Mouse (Mus musculus) kidney, adult 2 months (tissue): ENCODE results near the gene Cd302. TPM values are rescaled to one million over a fixed set of nuclear protein-coding genes. Genes with fewer than 3 reads are reported as not detected.

Experiments used
- DNase-seq: peaks from one replicate; pipeline ENCODE4 v3.0.0; 2021
- H3K27ac ChIP-seq: fragments of 200-500 bp; 2 replicates; pipeline ENCODE4 v1.5.1; 2012; ENCODE audit warnings: low read depth, low read length, control low read depth, inconsistent platforms; ENCODE audit not compliant: insufficient read depth
- H3K27me3 ChIP-seq: fragments of 200-500 bp; replicated peaks from 2 replicates; pipeline ENCODE4 v1.6.1; 2012; ENCODE audit warnings: mild to moderate bottlenecking, moderate library complexity, low read length, inconsistent platforms; ENCODE audit not compliant: control insufficient read depth, insufficient read depth
- H3K36me3 ChIP-seq: fragments of 200-500 bp; 2 replicates; pipeline ENCODE4 v1.6.1; 2012; ENCODE audit warnings: mild to moderate bottlenecking, moderate library complexity, low read length, inconsistent platforms; ENCODE audit not compliant: control insufficient read depth, insufficient read depth
- H3K4me1 ChIP-seq: fragments of 200-500 bp; 2 replicates; pipeline ENCODE4 v1.6.1; 2011; ENCODE audit warnings: low read length; ENCODE audit not compliant: control insufficient read depth, insufficient read depth
- H3K4me3 ChIP-seq: fragments of 200-500 bp; 2 replicates; pipeline ENCODE4 v1.5.1; 2011; ENCODE audit warnings: mild to moderate bottlenecking, low read depth, low read length, control low read depth; ENCODE audit not compliant: insufficient read depth
- CTCF ChIP-seq: fragments of 200-500 bp; conservative IDR thresholded peaks from 2 replicates; pipeline ENCODE4 v1.5.1; 2011; ENCODE audit warnings: low read depth, mild to moderate bottlenecking, control low read depth, low read length, moderate library complexity, mixed read lengths; ENCODE audit not compliant: insufficient read depth, insufficient read length
- POLR2A ChIP-seq: fragments of 200-500 bp; IDR thresholded peaks from one replicate; pipeline ENCODE4 v1.6.1; 2011; ENCODE audit warnings: low read depth, low read length, control low read depth
- WGBS: fragments of 180-500 bp; shearing (Covaris S2); methylation state at CpG from one replicate; pipeline ENCODE4 v1.1.7; 2018; 5-methylcytosine and 5-hydroxymethylcytosine counted together
- polyA plus RNA-seq: library from polyadenylated mRNA; depleted of rRNA; stranded (reverse); fragments of >200 nt; gene quantifications from 2 replicates; pipeline ENCODE4 v1.2.3, GENCODE M21; 2012; rRNA removed

Gene Cd302
- polyA plus RNA-seq, result 37.3 and 47.4 TPM in 2 replicates

DNA sequence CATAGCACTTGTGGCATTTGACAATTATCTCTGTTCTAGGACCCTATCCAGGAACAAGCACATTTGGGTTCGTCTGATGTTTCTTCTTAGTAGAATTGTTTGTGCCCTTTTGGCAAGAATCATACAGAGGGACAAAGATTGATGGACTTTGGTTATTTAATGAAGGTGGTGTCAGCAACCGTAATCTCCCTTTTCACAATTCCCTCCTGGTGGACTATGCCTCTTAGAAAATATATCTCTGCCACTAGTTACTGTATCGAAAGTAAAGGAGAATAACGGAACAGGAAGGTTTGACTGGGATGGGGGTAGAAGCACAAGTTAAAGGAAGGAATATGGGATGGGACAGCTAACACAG lies at the start of gene Cd302:
TSS of gene Cd302 (minus strand) at position 22 of the 355 bp plus-strand sequence.
- Histone ChIP-seq H3K36me3 (no peaks in the 10 kb centered on the region), H3K4me1 (no peaks in the 10 kb centered on the region; the same call in 1 of the 2 replicates), H3K27me3 (no peaks in the 10 kb centered on the region), H3K27ac (peak within 1 kb of the TSS; percentile 71), H3K4me3 (peak within 1 kb of the TSS; percentile 81)
- peak; percentile 68 for DNase-seq
- TF ChIP-seq POLR2A (no peak), CTCF (no peak)
- WGBS, result 29% methylated on average over 4 of the region's 4 CpGs

DNA sequence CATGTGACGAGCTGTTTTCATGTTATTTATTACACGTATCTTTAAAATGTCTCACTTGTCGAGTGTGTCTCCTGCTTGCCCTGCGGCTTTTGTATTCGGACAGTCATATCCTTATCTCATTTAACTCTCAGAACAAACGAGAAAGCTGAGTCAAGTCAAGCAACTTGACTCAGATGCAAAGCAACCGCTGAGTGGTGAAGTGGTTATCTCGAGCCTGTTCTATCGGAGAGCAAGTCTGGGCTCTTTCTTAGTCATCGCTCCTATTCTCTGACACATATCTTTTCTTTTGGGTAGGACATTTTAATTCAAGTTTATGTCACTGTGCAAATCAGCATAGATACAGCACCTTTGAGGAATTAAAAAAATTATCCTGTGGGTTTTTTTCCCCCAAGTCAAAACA lies 44.4 kb upstream of the Cd302 start:
- Histone ChIP-seq H3K4me1 (no peaks in the 10 kb centered on the region), H3K27ac (no peak overlapping the region), H3K4me3 (no peak overlapping the region), H3K36me3 (no peaks in the 10 kb centered on the region), H3K27me3 (no peaks in the 10 kb centered on the region)
- no peak for TF ChIP-seq POLR2A
- TF ChIP-seq CTCF, result no peak
- WGBS, result 93% methylated on average over 10 of the region's 10 CpGs
- no peak for DNase-seq

DNA sequence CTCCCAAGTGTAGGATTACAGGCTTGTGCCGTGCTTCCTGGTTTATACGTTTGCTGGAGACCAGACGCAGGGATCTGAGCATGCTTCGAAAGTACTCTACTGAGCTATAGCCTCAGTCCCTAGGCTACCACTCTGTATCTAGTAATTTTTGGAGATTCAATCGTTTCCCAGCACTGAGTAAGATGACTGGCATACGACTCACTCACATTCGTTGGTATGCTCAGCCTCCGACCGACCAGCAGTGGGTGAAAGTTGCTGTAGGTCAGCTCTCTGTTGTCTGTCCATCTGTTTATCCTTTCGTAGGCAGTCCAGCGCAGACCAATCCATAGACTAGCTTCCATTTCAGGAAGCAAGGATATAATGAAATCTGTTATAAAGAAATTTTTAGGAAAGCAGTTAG lies 43.3 kb upstream of the Cd302 start:
- H3K4me1 ChIP-seq, result no peaks in the 10 kb centered on the region
- H3K27ac ChIP-seq, result no peak overlapping the region
- DNase-seq, result no peak
- no peak for TF ChIP-seq CTCF
- TF ChIP-seq POLR2A, result no peak
- no peak overlapping the region for H3K4me3 ChIP-seq
- 91% methylated on average over 11 of the region's 11 CpGs for WGBS
- H3K27me3 ChIP-seq, result no peaks in the 10 kb centered on the region
- H3K36me3 ChIP-seq, result no peaks in the 10 kb centered on the region

DNA sequence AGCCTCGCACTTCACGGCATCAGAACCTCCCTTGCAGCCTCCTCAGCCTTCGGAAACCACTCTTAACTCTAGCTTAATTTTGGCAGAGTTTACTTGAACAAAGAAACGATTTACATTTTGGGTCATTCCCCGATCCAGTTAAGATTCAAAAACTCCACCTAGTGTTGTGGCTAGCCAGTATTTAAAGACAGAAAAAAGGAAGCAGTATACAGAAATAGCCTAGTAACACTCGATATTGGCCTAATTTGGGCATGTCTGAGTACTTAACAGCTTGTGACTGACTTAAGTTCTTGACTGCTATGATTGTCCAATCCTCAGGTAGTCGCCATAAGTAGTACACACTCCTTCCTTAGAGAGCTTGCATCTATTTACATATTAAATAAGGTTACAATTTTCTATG lies 42.7 kb upstream of the Cd302 start:
- no peak overlapping the region for H3K4me3 ChIP-seq
- H3K27me3 ChIP-seq, result no peaks in the 10 kb centered on the region

DNA sequence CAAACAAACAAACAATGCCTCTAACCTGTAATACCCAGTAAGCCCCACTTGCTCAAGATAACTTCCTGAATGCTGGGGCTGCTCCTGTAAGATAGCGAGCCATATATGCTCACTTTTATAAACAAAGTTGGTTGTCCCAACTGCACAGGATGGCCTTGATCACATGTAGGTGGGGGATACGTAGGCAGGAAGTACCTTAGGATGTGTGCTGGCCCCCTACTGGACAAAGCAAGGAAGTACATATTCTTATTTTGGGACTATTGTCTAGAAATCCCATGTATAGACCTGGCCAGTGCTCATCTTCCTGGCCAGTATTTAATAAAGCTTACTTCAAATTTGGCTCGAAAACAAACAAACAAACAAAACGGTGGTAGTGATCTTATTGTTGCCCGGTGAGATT lies 39.1 kb upstream of the Cd302 start:
- TF ChIP-seq POLR2A (no peak), CTCF (peak; percentile 57)
- H3K27me3 ChIP-seq, result no peaks in the 10 kb centered on the region
- H3K27ac ChIP-seq, result no peak overlapping the region
- WGBS, result 82% methylated on average over 5 of the region's 5 CpGs
- H3K4me3 ChIP-seq, result no peak overlapping the region
- H3K4me1 ChIP-seq, result no peaks in the 10 kb centered on the region
- no peaks in the 10 kb centered on the region for H3K36me3 ChIP-seq
- peak; percentile 16 for DNase-seq

More for the DNA sequence above, 42.7 kb upstream of the Cd302 start:
- H3K27ac ChIP-seq, result no peak overlapping the region
- H3K36me3 ChIP-seq, result no peaks in the 10 kb centered on the region
- WGBS, result 89% methylated on average over 7 of the region's 7 CpGs
- H3K4me1 ChIP-seq, result no peaks in the 10 kb centered on the region
- TF ChIP-seq POLR2A, result no peak
- no peak for TF ChIP-seq CTCF
- no peak for DNase-seq

DNA sequence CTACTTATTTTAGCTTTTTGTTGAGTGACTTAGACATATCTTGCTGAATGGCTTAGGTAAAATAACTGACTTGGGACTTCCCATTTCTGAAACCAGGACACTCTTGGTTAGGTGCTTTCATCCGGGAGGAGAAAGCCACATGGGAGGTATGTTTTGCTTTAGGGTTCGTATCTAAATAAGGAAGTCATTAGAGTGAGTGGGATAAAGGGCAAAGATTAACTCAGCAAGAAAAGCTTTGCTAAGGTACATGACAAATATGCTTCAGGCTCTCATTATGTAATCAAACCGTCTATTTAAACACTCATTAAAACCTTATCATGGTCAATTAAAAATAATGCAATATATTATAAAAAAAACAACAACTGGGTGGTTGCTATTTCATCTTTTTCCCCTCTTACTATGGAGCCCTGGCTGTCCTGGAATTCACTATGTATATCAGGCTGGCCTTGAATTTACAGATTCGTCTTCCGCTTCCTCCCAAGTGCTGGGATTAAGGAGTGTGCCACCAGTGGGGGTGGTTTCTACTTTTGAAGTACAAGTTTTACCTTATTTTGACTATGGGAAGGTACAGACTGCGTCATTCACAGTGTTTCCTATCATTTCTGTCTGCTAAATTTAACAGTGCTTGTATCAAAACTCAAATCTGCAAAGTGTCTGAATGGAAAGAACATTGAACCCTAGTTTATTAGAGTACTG lies 37.9 kb upstream of the Cd302 start:
- 55% methylated on average over 6 of the region's 6 CpGs for WGBS
- no peaks in the 10 kb centered on the region for H3K4me1 ChIP-seq
- H3K36me3 ChIP-seq, result no peaks in the 10 kb centered on the region
- H3K27ac ChIP-seq, result no peak overlapping the region
- no peak overlapping the region for H3K4me3 ChIP-seq
- no peaks in the 10 kb centered on the region for H3K27me3 ChIP-seq
- no peak for DNase-seq
- no peak for TF ChIP-seq POLR2A
- no peak for TF ChIP-seq CTCF

DNA sequence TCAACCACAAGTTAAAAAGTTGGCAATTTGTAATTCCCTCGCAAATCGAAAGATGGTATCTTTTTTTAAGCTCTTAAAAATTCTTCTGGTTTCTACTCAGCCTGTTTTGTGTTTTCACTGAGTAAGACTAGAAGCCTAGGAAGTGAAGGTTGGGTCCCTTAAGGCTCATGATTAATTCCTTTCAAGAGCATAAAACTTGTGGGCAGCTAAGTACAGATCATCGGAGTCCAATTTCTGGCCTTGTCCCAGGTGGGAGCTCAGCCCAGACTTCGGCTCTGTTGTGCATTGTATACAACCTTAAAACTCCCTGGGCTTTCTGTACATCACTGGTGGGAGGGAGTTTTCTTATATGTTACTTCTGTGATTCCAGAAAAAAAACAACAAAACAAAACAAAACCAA lies 19.5 kb upstream of the Cd302 start:
- H3K27ac ChIP-seq, result no peak overlapping the region
- no peak overlapping the region for H3K4me3 ChIP-seq
- no peaks in the 10 kb centered on the region for H3K4me1 ChIP-seq
- TF ChIP-seq CTCF (no peak), POLR2A (no peak)
- H3K27me3 ChIP-seq, result no peaks in the 10 kb centered on the region
- WGBS, result 65% methylated on average over 4 of the region's 4 CpGs
- no peak for DNase-seq
- H3K36me3 ChIP-seq, result no peaks in the 10 kb centered on the region

DNA sequence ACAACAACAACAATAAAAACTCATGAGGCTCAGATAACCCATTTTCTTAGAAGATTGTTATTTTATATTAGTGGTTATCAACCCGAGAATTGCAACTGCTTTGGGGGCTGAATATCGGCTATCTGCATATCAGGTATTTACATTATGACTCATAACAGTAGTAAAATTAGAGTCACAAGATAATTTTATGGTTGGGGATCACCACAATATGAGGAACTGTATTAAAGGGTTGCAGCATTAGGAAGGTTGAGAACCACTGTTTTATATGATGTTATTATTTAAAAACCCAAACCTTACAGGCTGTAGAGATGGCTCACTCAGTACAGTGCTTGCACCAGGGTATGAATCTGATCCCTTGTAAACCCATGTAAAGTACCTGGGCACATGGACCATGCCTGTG lies 15.0 kb upstream of the Cd302 start:
- Histone ChIP-seq H3K4me3 (no peak overlapping the region), H3K27ac (no peak overlapping the region), H3K4me1 (no peaks in the 10 kb centered on the region), H3K36me3 (no peaks in the 10 kb centered on the region), H3K27me3 (no peaks in the 10 kb centered on the region)
- DNase-seq, result no peak
- TF ChIP-seq CTCF (no peak), POLR2A (no peak)
- WGBS, result 92% methylated on average over 2 of the region's 2 CpGs
